Comparison of ENCODE assay signal across 13 mouse cellular contexts in genomic region chr1:78081761-78082160, GRCm38 (mm10).
DNase-seq lines count a peak whose midpoint lies in the region; ATAC-seq and TF ChIP-seq lines count a peak whose summit lies in the region.
"Had no signal": no experiment of that assay in that cellular context is flagged by ENCODE, and none has a peak within 500 bp of the region (broad histone marks: within the 10 kb centered on the region; RNA-seq: fewer than 3 reads in every experiment).

No protein-coding gene starts in this region.

- H3K9ac ChIP-seq in hindbrain, embryonic 12.5 days: no peak overlapping the region
- no peak overlapping the region for H3K9ac ChIP-seq in hindbrain, embryonic 14.5 days
- no peak overlapping the region for H3K9ac ChIP-seq in stomach, embryonic 15.5 days
- H3K9ac ChIP-seq in stomach, postnatal 0 days (ENCODE audit: low read length): no peak overlapping the region
- H3K9ac ChIP-seq in stomach, embryonic 16.5 days (ENCODE audit: low read length): no peak overlapping the region
- H3K9ac ChIP-seq: midbrain, embryonic 12.5 days had no signal

- no peak for TF ChIP-seq CTCF in stomach, postnatal 0 days (IDR thresholded peaks at IDR 0.05; ENCODE audit: low read depth)

- no peaks in the 10 kb centered on the region for H3K9me3 ChIP-seq in hindbrain, embryonic 12.5 days (replicated peaks)
- no peaks in the 10 kb centered on the region for H3K9me3 ChIP-seq in hindbrain, embryonic 14.5 days (ENCODE audit: control insufficient read depth, low read length)
- no peaks in the 10 kb centered on the region for H3K9me3 ChIP-seq in stomach, embryonic 15.5 days
- H3K9me3 ChIP-seq in stomach, postnatal 0 days (ENCODE audit: control insufficient read depth, low read length): no peaks in the 10 kb centered on the region
- H3K9me3 ChIP-seq in limb, embryonic 10.5 days (replicated peaks): no peaks in the 10 kb centered on the region
- no peaks in the 10 kb centered on the region for H3K9me3 ChIP-seq in stomach, embryonic 16.5 days (replicated peaks; ENCODE audit: control insufficient read depth, low read length)
- H3K9me3 ChIP-seq: midbrain, embryonic 12.5 days had no signal

- no peak for TF ChIP-seq EP300 in stomach, postnatal 0 days (optimal IDR thresholded peaks at IDR 0.05)

- H3K4me1 ChIP-seq in hindbrain, embryonic 12.5 days: no peaks in the 10 kb centered on the region; the same call in 1 of the 2 replicates
- H3K4me1 ChIP-seq in hindbrain, embryonic 14.5 days (replicated peaks; ENCODE audit: control insufficient read depth, insufficient read depth, low read length): no peaks in the 10 kb centered on the region
- H3K4me1 ChIP-seq in stomach, embryonic 15.5 days: no peaks in the 10 kb centered on the region
- H3K4me1 ChIP-seq in stomach, postnatal 0 days (replicated peaks; ENCODE audit: control insufficient read depth, insufficient read depth): no peaks in the 10 kb centered on the region
- peaks cover 6% of the 10 kb centered on the region for H3K4me1 ChIP-seq in limb, embryonic 10.5 days
- no peaks in the 10 kb centered on the region for H3K4me1 ChIP-seq in stomach, embryonic 16.5 days (ENCODE audit: control insufficient read depth, insufficient read depth, low read length)
- H3K4me1 ChIP-seq: midbrain, embryonic 12.5 days had no signal

- 32% methylated on average over 18 of the region's 18 CpGs for WGBS in hindbrain, embryonic 12.5 days
- WGBS in hindbrain, embryonic 14.5 days: 38% methylated on average over 18 of the region's 18 CpGs
- 42% methylated on average over 18 of the region's 18 CpGs for WGBS in stomach, embryonic 15.5 days
- 42% methylated on average over 18 of the region's 18 CpGs for WGBS in stomach, postnatal 0 days
- WGBS in limb, embryonic 10.5 days: 33% methylated on average over 18 of the region's 18 CpGs
- 39% methylated on average over 18 of the region's 18 CpGs for WGBS in stomach, embryonic 16.5 days

- no peak for DNase-seq in hindbrain, embryonic 14.5 days (ENCODE audit: low spot score)
- DNase-seq in stomach, postnatal 0 days (ENCODE audit: low spot score): no peak
- peak; percentile 50 for DNase-seq in limb, embryonic 10.5 days (ENCODE audit: low spot score)
- DNase-seq: adrenal gland, postnatal 14 days; B cell, adult 2 months; cerebellum, adult 18-20 months; heart, adult 18-20 months had no signal

- no peak overlapping the region for H3K27ac ChIP-seq in hindbrain, embryonic 12.5 days
- H3K27ac ChIP-seq in hindbrain, embryonic 14.5 days: no peak overlapping the region
- no peak overlapping the region for H3K27ac ChIP-seq in stomach, embryonic 15.5 days
- no peak overlapping the region for H3K27ac ChIP-seq in stomach, postnatal 0 days (replicated peaks)
- no peak overlapping the region for H3K27ac ChIP-seq in limb, embryonic 10.5 days
- H3K27ac ChIP-seq in stomach, embryonic 16.5 days (ENCODE audit: low read length): no peak overlapping the region
- H3K27ac ChIP-seq: midbrain, embryonic 12.5 days had no signal

- H3K4me3 ChIP-seq in hindbrain, embryonic 12.5 days: no peak overlapping the region
- H3K4me3 ChIP-seq in hindbrain, embryonic 14.5 days (replicated peaks; ENCODE audit: low read length): no peak overlapping the region
- H3K4me3 ChIP-seq in stomach, embryonic 15.5 days (replicated peaks): no peak overlapping the region
- H3K4me3 ChIP-seq in stomach, postnatal 0 days (ENCODE audit: low read depth, low read length): no peak overlapping the region
- no peak overlapping the region for H3K4me3 ChIP-seq in limb, embryonic 10.5 days
- no peak overlapping the region for H3K4me3 ChIP-seq in stomach, embryonic 16.5 days (replicated peaks; ENCODE audit: low read length)
- H3K4me3 ChIP-seq: midbrain, embryonic 12.5 days had no signal

- peaks cover 3% of the 10 kb centered on the region; the same call in 1 of the 2 replicates for H3K27me3 ChIP-seq in hindbrain, embryonic 12.5 days
- no peaks in the 10 kb centered on the region for H3K27me3 ChIP-seq in hindbrain, embryonic 14.5 days (ENCODE audit: control insufficient read depth, insufficient read depth, low read length)
- H3K27me3 ChIP-seq in stomach, embryonic 15.5 days (replicated peaks): no peaks in the 10 kb centered on the region
- H3K27me3 ChIP-seq in stomach, postnatal 0 days (ENCODE audit: control insufficient read depth, insufficient read depth, low read length): no peaks in the 10 kb centered on the region
- H3K27me3 ChIP-seq in limb, embryonic 10.5 days (ENCODE audit: low read depth, poor library complexity, severe bottlenecking): peaks cover 22% of the 10 kb centered on the region
- no peaks in the 10 kb centered on the region for H3K27me3 ChIP-seq in stomach, embryonic 16.5 days (ENCODE audit: control insufficient read depth, insufficient read depth, low read length)

- peak overlapping the region; percentile 22; the same call in 1 of the 2 replicates for H3K4me2 ChIP-seq in hindbrain, embryonic 12.5 days (replicated peaks)
- H3K4me2 ChIP-seq in hindbrain, embryonic 14.5 days (replicated peaks): no peak overlapping the region
- H3K4me2 ChIP-seq in stomach, embryonic 15.5 days: peak overlapping the region; percentile 17; the same call in 1 of the 2 replicates
- H3K4me2 ChIP-seq in stomach, postnatal 0 days (replicated peaks; ENCODE audit: low read depth): no peak overlapping the region
- H3K4me2 ChIP-seq in stomach, embryonic 16.5 days (ENCODE audit: low read depth, low read length): peak overlapping the region; percentile 25
- H3K4me2 ChIP-seq: midbrain, embryonic 12.5 days had no signal

- H3K36me3 ChIP-seq in hindbrain, embryonic 12.5 days: no peaks in the 10 kb centered on the region
- H3K36me3 ChIP-seq in hindbrain, embryonic 14.5 days (replicated peaks; ENCODE audit: control insufficient read depth, insufficient read depth): no peaks in the 10 kb centered on the region
- H3K36me3 ChIP-seq in stomach, embryonic 15.5 days: no peaks in the 10 kb centered on the region
- no peaks in the 10 kb centered on the region for H3K36me3 ChIP-seq in stomach, postnatal 0 days (ENCODE audit: control insufficient read depth, insufficient read depth, low read length)
- H3K36me3 ChIP-seq in limb, embryonic 10.5 days: no peaks in the 10 kb centered on the region
- H3K36me3 ChIP-seq in stomach, embryonic 16.5 days (ENCODE audit: control insufficient read depth, insufficient read depth, low read length): no peaks in the 10 kb centered on the region
- H3K36me3 ChIP-seq: midbrain, embryonic 12.5 days had no signal

- no peak for ATAC-seq in hindbrain, embryonic 12.5 days (ENCODE audit: low FRiP score)
- ATAC-seq in hindbrain, embryonic 14.5 days (ENCODE audit: low FRiP score): no peak
- no peak for ATAC-seq in stomach, embryonic 15.5 days (ENCODE audit: insufficient read depth, low FRiP score, low read depth)
- no peak for ATAC-seq in stomach, postnatal 0 days (ENCODE audit: low FRiP score, low TSS enrichment)
- ATAC-seq in stomach, embryonic 16.5 days (ENCODE audit: insufficient read depth, low FRiP score): no peak
- no peak for ATAC-seq in CD4-positive, CD25-positive, alpha-beta regulatory T cell, adult 4 months
- no peak for ATAC-seq in cerebellum, adult (ENCODE audit: insufficient number of reproducible peaks, low FRiP score, low TSS enrichment)

Comparison
In these comparisons a context has a peak if more than half of its experiments do, and no peak if none do; other contexts are left out.
1. H3K4me2 ChIP-seq: peak in hindbrain, embryonic 12.5 days (single experiment), stomach, embryonic 15.5 days (single experiment) and stomach, embryonic 16.5 days (single experiment); none in hindbrain, embryonic 14.5 days (single experiment) and stomach, postnatal 0 days (single experiment).